Mouse (Mus musculus) embryonic facial prominence, embryonic 14.5 days (tissue): ENCODE data around the gene Ddhd1. TPM values are rescaled to one million over a fixed set of nuclear protein-coding genes. Genes with fewer than 3 reads are reported as not detected.

Experiments used
- ATAC-seq: fragments of 200-750 bp; cut with Nextera tagmentation; 2 replicates; pipeline ENCODE4 v1.8.0; 2017; ENCODE audit warnings: low read depth, moderate number of reproducible peaks, moderate TSS enrichment
- DNase-seq: peaks from one replicate; pipeline ENCODE4 v3.0.0-alpha.2; 2015; ENCODE audit warnings: low spot score
- H3K27ac ChIP-seq: fragments of 300-500 bp; sonication (generic); replicated peaks from 2 replicates; pipeline ENCODE4 v1.5.1; 2014; ENCODE audit warnings: low read depth, mild to moderate bottlenecking, low read length, moderate library complexity
- H3K27me3 ChIP-seq: fragments of 300-500 bp; sonication (generic); replicated peaks from 2 replicates; pipeline ENCODE4 v1.6.1; 2014; ENCODE audit warnings: low read length; ENCODE audit not compliant: control insufficient read depth, insufficient read depth
- H3K36me3 ChIP-seq: fragments of 300-500 bp; sonication (generic); 2 replicates; pipeline ENCODE4 v1.6.1; 2014; ENCODE audit warnings: low read length, mixed read lengths; ENCODE audit not compliant: control insufficient read depth, insufficient read depth
- H3K4me1 ChIP-seq: fragments of 300-500 bp; sonication (generic); 2 replicates; pipeline ENCODE4 v1.6.1; 2014; ENCODE audit warnings: antibody characterized with exemption, low read length; ENCODE audit not compliant: control insufficient read depth, insufficient read depth
- H3K4me2 ChIP-seq: fragments of 300-500 bp; sonication (generic); 2 replicates; pipeline ENCODE4 v1.6.1; 2014; ENCODE audit warnings: low read depth, mild to moderate bottlenecking, low read length, moderate library complexity, mixed read lengths
- H3K4me3 ChIP-seq: fragments of 300-500 bp; sonication (generic); 2 replicates; pipeline ENCODE4 v1.5.1; 2014; ENCODE audit warnings: low read depth, mild to moderate bottlenecking, low read length
- H3K9ac ChIP-seq: fragments of 300-500 bp; sonication (generic); 2 replicates; pipeline ENCODE4 v1.6.1; 2014; ENCODE audit warnings: low read depth, mild to moderate bottlenecking, low read length, moderate library complexity, mixed read lengths
- H3K9me3 ChIP-seq: fragments of 300-500 bp; sonication (generic); 2 replicates; pipeline ENCODE4 v1.6.1; 2016; ENCODE audit warnings: low read length; ENCODE audit not compliant: control insufficient read depth
- WGBS: fragments of 180-500 bp; shearing (Covaris S2); extraction: QIAGEN DNeasy Blood & Tissue Kit; methylation state at CpG from one replicate; pipeline ENCODE4 v1.1.7; 2014; 5-methylcytosine and 5-hydroxymethylcytosine counted together
- polyA plus RNA-seq: library from polyadenylated mRNA; unstranded; fragments of >200 nt; fragmentation: Nextera tagmentation; extraction: Ambion mirVana; gene quantifications from 2 replicates; pipeline ENCODE4 v1.2.1, GENCODE M21; 2014

Ddhd1 gene
- polyA plus RNA-seq, 1 experiment from 2014 or later = 7.6 TPM

GRCm38 (mm10) chr14:45676722-45677121 is 18.8 kb upstream of the Ddhd1 start:
- 65% methylated on average over 6 of the region's 6 CpGs for WGBS
- H3K4me1 ChIP-seq = no peaks in the 10 kb centered on the region
- no peaks in the 10 kb centered on the region for H3K27me3 ChIP-seq
- H3K4me2 ChIP-seq = no peak overlapping the region
- DNase-seq (no peak), ATAC-seq (no peak)
- no peak overlapping the region for H3K4me3 ChIP-seq
- H3K9ac ChIP-seq = no peak overlapping the region
- no peaks in the 10 kb centered on the region for H3K36me3 ChIP-seq
- H3K27ac ChIP-seq = no peak overlapping the region
- H3K9me3 ChIP-seq = no peaks in the 10 kb centered on the region

GRCm38 (mm10) chr14:45668325-45668724 is 10.4 kb upstream of the Ddhd1 start:
- H3K27me3 ChIP-seq = no peaks in the 10 kb centered on the region
- 80% methylated on average over 4 of the region's 4 CpGs for WGBS
- H3K9ac ChIP-seq = no peak overlapping the region
- no peaks in the 10 kb centered on the region for H3K4me1 ChIP-seq
- no peak for DNase-seq
- H3K4me2 ChIP-seq = no peak overlapping the region
- H3K4me3 ChIP-seq = no peak overlapping the region
- ATAC-seq = no peak
- no peaks in the 10 kb centered on the region for H3K9me3 ChIP-seq
- no peaks in the 10 kb centered on the region for H3K36me3 ChIP-seq
- H3K27ac ChIP-seq = no peak overlapping the region

- Histone ChIP-seq H3K4me3 (no peak overlapping the region), H3K9ac (no peak overlapping the region), H3K9me3 (no peaks in the 10 kb centered on the region), H3K4me1 (no peaks in the 10 kb centered on the region), H3K4me2 (no peak overlapping the region), H3K27me3 (no peaks in the 10 kb centered on the region), H3K36me3 (no peaks in the 10 kb centered on the region), H3K27ac (no peak overlapping the region)
- ATAC-seq (no peak), DNase-seq (no peak)
- WGBS = 54% methylated on average over 2 of the region's 2 CpGs
Observed at GRCm38 (mm10) chr14:45667231-45667630, 9.3 kb upstream of the Ddhd1 start.

GRCm38 (mm10) chr14:45661575-45661974 is 3.6 kb upstream of the Ddhd1 start:
- Histone ChIP-seq H3K27ac (no peak overlapping the region), H3K9me3 (no peaks in the 10 kb centered on the region), H3K36me3 (no peaks in the 10 kb centered on the region), H3K9ac (no peak overlapping the region), H3K4me1 (peaks cover 3% of the 10 kb centered on the region; the same call in 1 of the 2 replicates), H3K4me2 (no peak overlapping the region), H3K27me3 (no peaks in the 10 kb centered on the region), H3K4me3 (no peak overlapping the region)
- ATAC-seq = no peak
- no peak for DNase-seq
- 47% methylated on average over 5 of the region's 5 CpGs for WGBS

DNA sequence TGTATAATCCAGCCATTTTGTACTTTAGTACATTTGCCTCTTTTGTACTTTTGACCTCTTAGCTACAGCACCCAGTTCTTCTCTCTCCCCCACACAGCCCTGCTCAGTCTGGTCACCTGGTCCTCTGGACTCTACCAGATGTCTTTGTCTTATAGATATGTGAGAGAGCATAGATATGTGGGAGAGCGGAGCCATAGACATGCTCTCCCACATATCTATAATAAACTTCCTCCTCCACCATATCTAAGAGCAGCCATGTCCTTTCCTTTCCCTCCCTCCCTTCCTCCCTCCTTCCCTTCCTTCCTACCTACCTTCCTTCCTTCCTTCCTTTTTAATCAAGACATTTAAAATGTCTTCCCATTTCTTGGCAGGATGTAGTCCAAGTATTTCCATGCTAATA is 2.4 kb upstream of the Ddhd1 start:
- H3K4me3 ChIP-seq = no peak overlapping the region
- H3K27me3 ChIP-seq = no peaks in the 10 kb centered on the region
- H3K36me3 ChIP-seq = no peaks in the 10 kb centered on the region
- no peak overlapping the region for H3K4me2 ChIP-seq
- ATAC-seq (no peak), DNase-seq (no peak)
- 93% methylated on average over 1 of the region's 1 CpGs for WGBS
- no peak overlapping the region for H3K27ac ChIP-seq
- peaks cover 9% of the 10 kb centered on the region for H3K4me1 ChIP-seq
- no peak overlapping the region for H3K9ac ChIP-seq
- no peaks in the 10 kb centered on the region for H3K9me3 ChIP-seq

DNA sequence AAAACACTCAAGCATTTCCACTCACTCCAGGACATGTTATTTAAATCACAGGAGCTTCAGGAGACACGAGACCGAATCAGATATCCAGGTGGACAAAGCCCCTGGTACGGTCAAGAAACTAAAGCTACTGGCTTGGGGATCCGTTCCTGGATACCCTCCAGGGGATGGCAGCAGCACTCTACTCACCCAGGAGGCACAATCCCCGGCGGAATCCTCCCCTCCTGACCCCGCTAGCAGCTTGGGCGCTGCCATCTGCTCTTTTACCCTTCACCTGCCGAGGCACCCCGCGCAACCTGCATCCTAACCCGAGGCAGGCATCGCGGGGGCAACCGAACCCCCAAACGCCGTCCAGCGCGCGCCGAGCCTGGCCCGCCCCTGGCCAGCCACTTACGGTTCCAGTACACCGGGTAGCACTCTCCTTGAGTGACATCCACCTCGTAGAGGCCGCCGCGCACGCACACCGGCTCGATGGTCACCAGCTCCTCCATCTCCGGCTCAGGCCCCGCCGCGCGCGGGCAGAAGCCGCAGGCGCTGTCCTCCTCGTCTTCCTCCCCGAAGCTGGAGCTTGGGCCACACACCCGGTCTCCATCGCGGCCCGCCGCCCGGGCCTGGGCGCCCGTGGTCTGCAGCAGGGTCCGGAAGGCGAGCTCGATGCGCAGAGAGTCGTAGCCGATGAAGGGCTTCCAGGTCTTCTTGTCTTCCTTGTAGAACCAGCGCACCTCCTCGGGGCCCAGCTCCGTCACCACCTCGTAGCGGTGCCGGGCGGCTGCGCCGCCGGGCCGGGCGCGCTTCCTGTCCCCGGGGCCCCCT is 907 bp downstream of the Ddhd1 start:
- ATAC-seq (peak; percentile 32), DNase-seq (peak; percentile 51)
- Histone ChIP-seq H3K9me3 (no peaks in the 10 kb centered on the region), H3K9ac (peak overlapping the region; percentile 87), H3K4me3 (peak overlapping the region; percentile 82), H3K4me1 (peaks cover 9% of the 10 kb centered on the region), H3K27me3 (no peaks in the 10 kb centered on the region), H3K36me3 (no peaks in the 10 kb centered on the region), H3K27ac (peak overlapping the region; percentile 87), H3K4me2 (peak overlapping the region; percentile 97)
- 0% methylated on average over 52 of the region's 69 CpGs for WGBS

- Histone ChIP-seq H3K4me3 (no peak overlapping the region), H3K36me3 (no peaks in the 10 kb centered on the region), H3K27ac (no peak overlapping the region), H3K4me1 (peaks cover 9% of the 10 kb centered on the region), H3K9me3 (no peaks in the 10 kb centered on the region), H3K9ac (no peak overlapping the region), H3K4me2 (no peak overlapping the region), H3K27me3 (no peaks in the 10 kb centered on the region)
- ATAC-seq = no peak
- no peak for DNase-seq
- WGBS = 81% methylated on average over 13 of the region's 13 CpGs
Observed at GRCm38 (mm10) chr14:45654876-45655416, 3.0 kb downstream of the Ddhd1 start.

GRCm38 (mm10) chr14:45653756-45654155 is 4.2 kb downstream of the Ddhd1 start:
- WGBS = 80% methylated on average over 2 of the region's 2 CpGs
- Histone ChIP-seq H3K9me3 (no peaks in the 10 kb centered on the region), H3K4me1 (peaks cover 9% of the 10 kb centered on the region), H3K27ac (no peak overlapping the region), H3K9ac (no peak overlapping the region), H3K4me2 (no peak overlapping the region), H3K4me3 (no peak overlapping the region), H3K36me3 (no peaks in the 10 kb centered on the region), H3K27me3 (no peaks in the 10 kb centered on the region)
- no peak for ATAC-seq
- no peak for DNase-seq
